17 mouse cellular contexts compared by ENCODE assay signal in the genomic region with DNA sequence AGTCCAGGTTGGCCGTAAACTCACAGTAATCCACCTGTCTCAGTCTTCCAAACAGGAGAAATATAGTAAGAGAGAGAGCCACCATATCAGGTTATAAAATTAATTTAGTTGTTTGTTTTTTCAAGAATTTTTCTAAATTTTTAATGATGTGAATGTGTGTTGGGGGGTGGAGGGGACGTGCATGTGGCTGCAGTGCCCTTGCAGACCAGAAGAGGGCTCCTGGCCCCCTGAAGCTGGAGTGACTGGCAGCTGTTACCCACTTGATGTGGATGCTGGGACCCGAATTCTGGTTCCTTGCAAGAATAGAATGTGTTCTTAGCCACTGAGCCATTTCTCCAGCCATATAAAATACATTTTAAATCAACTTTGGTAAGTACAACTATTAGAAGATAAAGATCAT. TPM values are rescaled to one million over a fixed set of nuclear protein-coding genes. Genes with fewer than 3 reads are reported as not detected.
DNase-seq lines count a peak whose midpoint lies in the region; ATAC-seq and TF ChIP-seq lines count a peak whose summit lies in the region.
"Had no signal": no experiment of that assay in that cellular context is flagged by ENCODE, and none has a peak within 500 bp of the region (broad histone marks: within the 10 kb centered on the region; RNA-seq: fewer than 3 reads in every experiment).

No protein-coding gene starts in this region.

- H3K4me1 ChIP-seq in liver, adult 2 months (ENCODE audit: control insufficient read depth, insufficient read depth, low read length), result peaks cover 2% of the 10 kb centered on the region; the same call in 1 of the 2 replicates
- H3K4me1 ChIP-seq in liver, embryonic 12.5 days, result no peaks in the 10 kb centered on the region; the same call in 1 of the 2 replicates
- no peaks in the 10 kb centered on the region; a peak in 1 of 4 replicates for H3K4me1 ChIP-seq in CH12.LX (ENCODE audit: control insufficient read depth in 1 of 2, insufficient read depth in 2 of 2)
- H3K4me1 ChIP-seq in stomach, postnatal 0 days (replicated peaks; ENCODE audit: control insufficient read depth, insufficient read depth), result no peaks in the 10 kb centered on the region

- no peaks in the 10 kb centered on the region for H3K9me3 ChIP-seq in liver, embryonic 12.5 days (replicated peaks)
- no peaks in the 10 kb centered on the region for H3K9me3 ChIP-seq in CH12.LX (replicated peaks; ENCODE audit: low read length)
- H3K9me3 ChIP-seq in stomach, postnatal 0 days (ENCODE audit: control insufficient read depth, low read length), result no peaks in the 10 kb centered on the region
- H3K9me3 ChIP-seq: embryonic facial prominence, embryonic 15.5 days had no signal

- TF ChIP-seq POLR2A in liver, adult 2 months (IDR thresholded peaks at IDR 0.05; ENCODE audit: extremely low read depth, insufficient read depth, low read length), result no peak
- no peak for TF ChIP-seq POLR2A in CH12.LX (IDR thresholded peaks at IDR 0.05; ENCODE audit: low read depth, low read length)

- TF ChIP-seq CTCF in liver, adult 2 months (IDR thresholded peaks at IDR 0.05; ENCODE audit: low read depth, low read length), result peak; percentile 71
- peak; percentile 27 to 67; a peak in 2 of 4 replicates for TF ChIP-seq CTCF in CH12.LX (conservative IDR thresholded peaks at IDR 0.05 in 1 of 2, IDR thresholded peaks at IDR 0.05 in 1 of 2; ENCODE audit: low read depth in 2 of 2, low read length in 2 of 2)
- peak; percentile 40; the same call in 1 of the 2 replicates for TF ChIP-seq CTCF in stomach, postnatal 0 days (IDR thresholded peaks at IDR 0.05; ENCODE audit: low read depth)

- H3K36me3 ChIP-seq in liver, adult 2 months (ENCODE audit: control insufficient read depth, insufficient read depth, low read length), result no peaks in the 10 kb centered on the region
- no peaks in the 10 kb centered on the region for H3K36me3 ChIP-seq in liver, embryonic 12.5 days
- H3K36me3 ChIP-seq in CH12.LX (replicated peaks in 1 of 2; ENCODE audit: control insufficient read depth in 1 of 2, insufficient read depth in 1 of 2, low read length in 1 of 2), result no peaks in the 10 kb centered on the region
- H3K36me3 ChIP-seq in stomach, postnatal 0 days (ENCODE audit: control insufficient read depth, insufficient read depth, low read length), result no peaks in the 10 kb centered on the region
- H3K36me3 ChIP-seq: embryonic facial prominence, embryonic 15.5 days had no signal

- H3K4me2 ChIP-seq in liver, embryonic 12.5 days, result no peak overlapping the region
- no peak overlapping the region for H3K4me2 ChIP-seq in CH12.LX (ENCODE audit: insufficient read depth, low read depth, poor library complexity, severe bottlenecking)
- H3K4me2 ChIP-seq in stomach, postnatal 0 days (replicated peaks; ENCODE audit: low read depth), result no peak overlapping the region
- H3K4me2 ChIP-seq: embryonic facial prominence, embryonic 15.5 days had no signal

- no peak overlapping the region for H3K4me3 ChIP-seq in liver, adult 2 months (ENCODE audit: insufficient read depth, low read depth, low read length)
- H3K4me3 ChIP-seq in liver, embryonic 12.5 days, result no peak overlapping the region
- no peak overlapping the region for H3K4me3 ChIP-seq in CH12.LX (replicated peaks in 1 of 3; ENCODE audit: low read depth in 2 of 3, low read length in 2 of 3, poor library complexity in 1 of 3)
- no peak overlapping the region for H3K4me3 ChIP-seq in stomach, postnatal 0 days (ENCODE audit: low read depth, low read length)
- H3K4me3 ChIP-seq: embryonic facial prominence, embryonic 15.5 days had no signal

- no peak for TF ChIP-seq EP300 in CH12.LX (IDR thresholded peaks at IDR 0.05; ENCODE audit: low read length)
- TF ChIP-seq EP300 in stomach, postnatal 0 days (optimal IDR thresholded peaks at IDR 0.05), result no peak

- peak; percentile 40 for TF ChIP-seq RAD21 in CH12.LX (IDR thresholded peaks at IDR 0.05; ENCODE audit: low read depth, low read length)

- no peaks in the 10 kb centered on the region for H3K79me2 ChIP-seq in liver, adult 2 months (ENCODE audit: control insufficient read depth, insufficient read depth, low read length)
- H3K79me2 ChIP-seq in CH12.LX (replicated peaks; ENCODE audit: control insufficient read depth, extremely low read depth, insufficient read depth, poor library complexity, severe bottlenecking), result no peaks in the 10 kb centered on the region

- DNase-seq in liver, adult 2 months (ENCODE audit: extremely low read depth, low read depth, low spot score), result no peak
- DNase-seq in CH12.LX (ENCODE audit: extremely low read depth), result no peak
- peak; percentile 22 for DNase-seq in ZHBTc4 (ENCODE audit: low read depth, low spot score)
- no peak for DNase-seq in stomach, postnatal 0 days (ENCODE audit: low spot score)
- DNase-seq in MN1 (ENCODE audit: low spot score), result no peak
- no peak for DNase-seq in cerebellum, postnatal 25 days
- DNase-seq: adrenal gland, adult 8-10 months; forebrain, postnatal 0 days; heart, adult 18-20 months; kidney, adult 18-20 months; left cerebral cortex, postnatal 4 days; right cerebral cortex, postnatal 14 days had no signal

- no peak overlapping the region for H3K27ac ChIP-seq in liver, adult 2 months (replicated peaks; ENCODE audit: insufficient read depth, low read depth, low read length)
- no peak overlapping the region for H3K27ac ChIP-seq in liver, embryonic 12.5 days
- H3K27ac ChIP-seq in CH12.LX (ENCODE audit: insufficient read depth, low read depth), result no peak overlapping the region
- no peak overlapping the region for H3K27ac ChIP-seq in stomach, postnatal 0 days (replicated peaks)
- H3K27ac ChIP-seq: embryonic facial prominence, embryonic 15.5 days had no signal

- in situ Hi-C loops in CH12.LX (cut with MboI; ENCODE audit: low pct_ligation_motif_present, low pct_unique_long_range_greater_than_20kb, low sequenced_read_pairs), result no loop called here

- no peak overlapping the region for H3K9ac ChIP-seq in liver, adult 2 months (ENCODE audit: low read depth, low read length)
- H3K9ac ChIP-seq in liver, embryonic 12.5 days, result no peak overlapping the region
- no peak overlapping the region for H3K9ac ChIP-seq in CH12.LX (ENCODE audit: insufficient read depth, low read depth)
- H3K9ac ChIP-seq in stomach, postnatal 0 days (ENCODE audit: low read length), result no peak overlapping the region
- H3K9ac ChIP-seq: embryonic facial prominence, embryonic 15.5 days; forebrain, postnatal 0 days had no signal

- H3K27me3 ChIP-seq in liver, adult 2 months (ENCODE audit: control insufficient read depth, insufficient read depth, low read length), result 0 out of 2 replicates have a peak, but pooled peaks cover 5% of the 10 kb centered on the region
- H3K27me3 ChIP-seq in liver, embryonic 12.5 days (replicated peaks), result peaks cover 10% of the 10 kb centered on the region
- no peaks in the 10 kb centered on the region for H3K27me3 ChIP-seq in CH12.LX (replicated peaks)
- no peaks in the 10 kb centered on the region for H3K27me3 ChIP-seq in stomach, postnatal 0 days (ENCODE audit: control insufficient read depth, insufficient read depth, low read length)
- H3K27me3 ChIP-seq: embryonic facial prominence, embryonic 15.5 days had no signal

- WGBS in liver, adult 2 months, result 88% methylated on average over 3 of the region's 3 CpGs
- 62% methylated on average over 3 of the region's 3 CpGs for WGBS in liver, embryonic 12.5 days (ENCODE audit: insufficient replicate concordance)
- 88% methylated on average over 3 of the region's 3 CpGs for WGBS in stomach, postnatal 0 days

- ATAC-seq in liver, embryonic 12.5 days, result no peak
- ATAC-seq in stomach, postnatal 0 days (ENCODE audit: low FRiP score, low TSS enrichment), result no peak
- ATAC-seq: forebrain, postnatal 0 days had no signal

- dilution Hi-C loops in CH12.LX (cut with MboI; ENCODE audit: extremely low pct_ligation_motif_present, extremely low pct_unique_long_range_greater_than_20kb, low sequenced_read_pairs), result no loop called here

TF ChIP-seq in CH12.LX, 34 proteins besides CTCF, POLR2A, EP300 and RAD21:
- TF ChIP-seq UBTF (IDR thresholded peaks at IDR 0.05; ENCODE audit: low read depth, low read length), result no peak
- TF ChIP-seq SMC3 (IDR thresholded peaks at IDR 0.05; ENCODE audit: low read depth, low read length), result peak; percentile 66
- TF ChIP-seq HCFC1 (IDR thresholded peaks at IDR 0.05; ENCODE audit: low read depth, low read length), result no peak

RNA-seq across cellular contexts. Expression of a gene that starts 4.6 kb away (rescaled TPM):
- total RNA-seq in liver, adult 2 months (2014; rRNA removed), result 12.3 and 17.3 TPM in 2 replicates
- polyA plus RNA-seq in liver, adult 2 months (2012; rRNA removed), result 2.3 and 3.3 TPM in 2 replicates
- polyA plus RNA-seq in liver, embryonic 12.5 days (2016; fragmentation: Nextera tagmentation; extraction: Ambion mirVana), result 2.4 and 2.9 TPM in 2 replicates
- not detected in 2 replicates for total RNA-seq in CH12.LX (2012; rRNA removed)
- not detected in 2 replicates for total RNA-seq in CH12.LX (2014; rRNA removed)
- not detected in 2 replicates for polyA plus RNA-seq in CH12.LX (2012; ENCODE audit: insufficient read length, low read depth)
- polyA plus RNA-seq in stomach, postnatal 0 days (2015; fragmentation: Nextera tagmentation; extraction: Ambion mirVana), result 4.6 and 5.8 TPM in 2 replicates
- total RNA-seq: common myeloid progenitor, adult 5-6 weeks; hematopoietic stem cell, adult 5-6 weeks; neutrophil, adult 5-6 weeks had no signal

RNA-seq across cellular contexts. Expression of a gene that starts 49.8 kb away (rescaled TPM):
- 36.8 and 40.1 TPM in 2 replicates for total RNA-seq in liver, adult 2 months (2014; rRNA removed)
- 14.1 and 17.7 TPM in 2 replicates for polyA plus RNA-seq in liver, adult 2 months (2012; rRNA removed)
- polyA plus RNA-seq in liver, embryonic 12.5 days (2016; fragmentation: Nextera tagmentation; extraction: Ambion mirVana), result 157 and 159 TPM in 2 replicates
- total RNA-seq in CH12.LX (2012; rRNA removed), result 37.3 and 39.5 TPM in 2 replicates
- 62.4 and 66.7 TPM in 2 replicates for total RNA-seq in CH12.LX (2014; rRNA removed)
- 63.9 and 65.7 TPM in 2 replicates for polyA plus RNA-seq in CH12.LX (2012; ENCODE audit: insufficient read length, low read depth)
- 79.5 and 80.7 TPM in 2 replicates for polyA plus RNA-seq in stomach, postnatal 0 days (2015; fragmentation: Nextera tagmentation; extraction: Ambion mirVana)
